Mouse (Mus musculus) embryonic facial prominence, embryonic 10.5 days (tissue): ENCODE results near the gene 2010111I01Rik. TPM values are rescaled to one million over a fixed set of nuclear protein-coding genes. Genes with fewer than 3 reads are reported as not detected.
"Not testable (repeated sequence)": the region's sequence is repeated elsewhere in the genome, so short reads cannot be mapped to it uniquely, and the experiment has no call there.

ENCODE experiments used
- DNase-seq: peaks from one replicate; pipeline ENCODE4 v3.0.0-alpha.2; 2017; ENCODE audit warnings: low spot score
- H3K27ac ChIP-seq: fragments of 300-500 bp; sonication (generic); replicated peaks from 2 replicates; pipeline ENCODE4 v1.5.1; 2016; ENCODE audit warnings: mild to moderate bottlenecking
- H3K27me3 ChIP-seq: fragments of 300-500 bp; sonication (generic); replicated peaks from 2 replicates; pipeline ENCODE4 v1.6.1; 2016; ENCODE audit warnings: low read depth, mild to moderate bottlenecking; ENCODE audit not compliant: poor library complexity, severe bottlenecking
- H3K36me3 ChIP-seq: fragments of 300-500 bp; sonication (generic); replicated peaks from 2 replicates; pipeline ENCODE4 v1.6.1; 2016; ENCODE audit warnings: mild to moderate bottlenecking, moderate library complexity
- H3K4me1 ChIP-seq: fragments of 300-500 bp; sonication (generic); 2 replicates; pipeline ENCODE4 v1.6.1; 2016
- H3K4me3 ChIP-seq: fragments of 300-500 bp; sonication (generic); 2 replicates; pipeline ENCODE4 v1.5.1; 2016; ENCODE audit warnings: mild to moderate bottlenecking, moderate library complexity
- H3K9me3 ChIP-seq: fragments of 300-500 bp; sonication (generic); 2 replicates; pipeline ENCODE4 v1.6.1; 2016; ENCODE audit warnings: mild to moderate bottlenecking
- WGBS: fragments of 180-500 bp; shearing (Covaris S2); methylation state at CpG from one replicate; pipeline ENCODE4 v1.1.7; 2016; 5-methylcytosine and 5-hydroxymethylcytosine counted together
- polyA plus RNA-seq: library from polyadenylated mRNA; unstranded; fragments of >200 nt; fragmentation: Nextera tagmentation; extraction: Ambion mirVana; gene quantifications from 2 replicates; pipeline ENCODE4 v1.2.1, GENCODE M21; 2016

Gene 2010111I01Rik
- polyA plus RNA-seq = 67.1 and 88.8 TPM in 2 replicates

- Histone ChIP-seq H3K4me1 (peaks cover 17% of the 10 kb centered on the region), H3K27me3 (no peaks in the 10 kb centered on the region), H3K36me3 (peaks cover 7% of the 10 kb centered on the region; the same call in 1 of the 2 replicates), H3K27ac (peak within 1 kb of the TSS; percentile 81), H3K9me3 (no peaks in the 10 kb centered on the region), H3K4me3 (peak within 1 kb of the TSS; percentile 73)
- under 1% methylated on average over 41 of the region's 41 CpGs for WGBS
- DNase-seq = peak; percentile 98
Observed at GRCm38 (mm10) chr13:62964640-62965311, at the start of gene 2010111I01Rik. Gene 2010111I01Rik, plus strand, starts transcription at chr13:62964893.

- 80% methylated on average over 4 of the region's 4 CpGs for WGBS
- Histone ChIP-seq H3K27ac (no peak overlapping the region), H3K27me3 (no peaks in the 10 kb centered on the region), H3K9me3 (no peaks in the 10 kb centered on the region), H3K4me3 (no peak overlapping the region), H3K4me1 (no peaks in the 10 kb centered on the region), H3K36me3 (no peaks in the 10 kb centered on the region)
- no peak for DNase-seq
Observed at GRCm38 (mm10) chr13:62916675-62917074, 48.0 kb upstream of the 2010111I01Rik start.

- Histone ChIP-seq H3K4me1 (no peaks in the 10 kb centered on the region), H3K9me3 (no peaks in the 10 kb centered on the region), H3K27ac (no peak overlapping the region), H3K27me3 (no peaks in the 10 kb centered on the region), H3K36me3 (no peaks in the 10 kb centered on the region), H3K4me3 (no peak overlapping the region)
- DNase-seq = no peak
- 56% methylated on average over 1 of the region's 1 CpGs for WGBS
Observed at GRCm38 (mm10) chr13:62917416-62918110, 47.1 kb upstream of the 2010111I01Rik start.

DNA sequence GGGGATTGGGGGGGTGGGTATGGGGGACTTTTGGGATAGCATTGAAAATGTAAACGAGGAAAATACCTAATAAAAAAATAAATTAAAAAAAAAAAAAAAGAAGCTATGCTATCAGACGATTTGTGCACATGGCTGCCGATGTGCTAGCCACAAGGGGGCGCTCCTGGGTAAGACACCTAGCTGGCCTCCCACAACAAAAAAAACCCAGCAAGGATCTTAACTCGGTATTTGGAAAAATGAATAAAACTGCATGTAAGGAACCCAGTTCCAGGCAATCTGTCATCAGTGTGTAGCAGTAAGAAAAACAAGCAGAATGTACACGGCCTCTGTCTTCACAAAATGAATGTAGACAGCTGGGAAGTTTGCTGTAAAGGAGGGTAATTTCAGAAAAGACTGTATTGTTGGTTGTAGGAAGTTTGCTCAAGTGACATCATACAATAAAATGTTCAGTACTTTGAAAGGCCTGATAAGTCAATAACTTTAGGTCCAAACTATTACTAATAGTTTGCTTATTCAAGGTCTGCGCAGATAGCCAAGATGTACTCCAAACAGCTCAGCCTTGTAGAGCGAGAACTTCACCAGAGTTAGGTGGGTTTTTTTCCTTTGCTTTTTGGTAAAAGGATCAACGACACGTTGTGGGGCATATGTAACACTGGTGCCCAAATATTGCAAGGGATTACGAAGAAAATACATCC, 44.9 kb upstream of the 2010111I01Rik start:
- no peaks in the 10 kb centered on the region for H3K27me3 ChIP-seq
- no peak overlapping the region for H3K27ac ChIP-seq
- 40% methylated on average over 11 of the region's 11 CpGs for WGBS
- DNase-seq = peak; percentile 83
- H3K4me3 ChIP-seq = no peak overlapping the region
- no peaks in the 10 kb centered on the region for H3K36me3 ChIP-seq
- no peaks in the 10 kb centered on the region for H3K9me3 ChIP-seq
- peaks cover 2% of the 10 kb centered on the region; the same call in 1 of the 2 replicates for H3K4me1 ChIP-seq

GRCm38 (mm10) chr13:62922645-62923044, 42.0 kb upstream of the 2010111I01Rik start:
- peaks cover 2% of the 10 kb centered on the region; the same call in 1 of the 2 replicates for H3K4me1 ChIP-seq
- H3K27ac ChIP-seq = 0 out of 2 replicates have a peak overlapping the region, but pooled peaks have one; percentile 7
- no peaks in the 10 kb centered on the region for H3K36me3 ChIP-seq
- no peak for DNase-seq
- no peaks in the 10 kb centered on the region for H3K9me3 ChIP-seq
- H3K4me3 ChIP-seq = no peak overlapping the region
- WGBS = 78% methylated on average over 3 of the region's 3 CpGs
- no peaks in the 10 kb centered on the region for H3K27me3 ChIP-seq

DNA sequence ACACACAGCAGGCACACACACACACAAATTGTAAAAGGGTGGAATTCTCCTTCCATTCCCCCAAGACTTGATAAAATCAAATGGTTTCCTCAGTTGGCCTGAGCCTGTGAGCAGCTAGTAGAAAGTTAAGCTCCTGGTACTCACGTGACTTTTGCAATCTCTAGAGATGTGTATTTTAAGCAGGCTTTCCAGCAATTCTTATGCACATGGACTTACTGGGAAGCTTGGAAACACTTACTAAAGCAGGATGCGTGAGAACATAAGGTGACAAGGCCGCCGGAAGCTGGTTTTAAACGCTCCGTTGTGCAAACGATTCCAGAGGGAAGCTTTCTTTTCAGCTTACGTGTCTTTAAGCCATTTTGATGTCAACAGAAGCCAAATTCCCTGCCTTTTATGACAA, 41.5 kb upstream of the 2010111I01Rik start:
- Histone ChIP-seq H3K36me3 (no peaks in the 10 kb centered on the region), H3K27ac (0 out of 2 replicates have a peak overlapping the region, but pooled peaks have one; percentile 7), H3K27me3 (no peaks in the 10 kb centered on the region), H3K4me1 (peaks cover 2% of the 10 kb centered on the region; the same call in 1 of the 2 replicates), H3K4me3 (no peak overlapping the region), H3K9me3 (no peaks in the 10 kb centered on the region)
- 82% methylated on average over 8 of the region's 8 CpGs for WGBS
- no peak for DNase-seq

DNA sequence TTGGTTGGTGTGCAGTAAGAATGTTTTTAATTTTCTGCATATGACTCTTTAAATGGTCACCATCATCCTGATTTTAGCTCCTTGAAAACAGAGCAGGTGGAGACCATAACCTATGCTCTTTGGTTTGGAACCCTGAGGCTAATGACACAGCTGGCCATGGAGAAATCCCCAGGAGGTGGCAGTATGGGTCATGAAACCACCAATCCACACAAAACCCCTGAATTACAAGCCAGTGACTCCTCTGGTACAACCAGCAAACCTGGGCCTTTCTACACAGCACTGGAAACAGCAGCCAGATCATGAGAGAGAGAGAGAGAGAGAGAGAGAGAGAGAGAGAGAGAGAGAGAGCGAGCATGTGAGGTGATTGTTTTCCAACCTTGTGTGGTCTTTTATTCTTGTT, 38.2 kb upstream of the 2010111I01Rik start:
- no peaks in the 10 kb centered on the region for H3K36me3 ChIP-seq
- no peaks in the 10 kb centered on the region for H3K9me3 ChIP-seq
- peaks cover 2% of the 10 kb centered on the region; the same call in 1 of the 2 replicates for H3K4me1 ChIP-seq
- 75% methylated on average over 1 of the region's 1 CpGs for WGBS
- peak; percentile 63 for DNase-seq
- no peak overlapping the region for H3K4me3 ChIP-seq
- H3K27ac ChIP-seq = no peak overlapping the region
- no peaks in the 10 kb centered on the region for H3K27me3 ChIP-seq

DNA sequence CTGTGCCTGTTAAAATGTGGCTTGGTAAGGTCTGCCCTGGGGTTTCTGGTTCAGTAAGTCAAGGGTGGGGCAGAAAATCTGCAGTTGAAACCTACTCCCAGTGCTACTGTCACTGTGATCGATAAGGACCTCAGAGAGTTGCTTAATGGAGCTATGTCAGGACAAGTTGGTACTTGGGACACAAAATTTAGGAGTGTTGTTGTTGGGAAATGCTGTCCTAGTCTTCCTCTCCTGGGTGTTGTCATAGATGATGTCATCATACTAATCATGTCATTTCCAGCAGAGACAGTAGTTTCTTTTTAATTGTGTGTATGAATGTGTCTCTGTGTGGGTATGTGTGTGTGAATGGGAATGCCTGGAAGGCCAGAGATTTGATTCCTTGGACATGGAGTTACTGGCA, 37.2 kb upstream of the 2010111I01Rik start:
- H3K9me3 ChIP-seq = no peaks in the 10 kb centered on the region
- no peaks in the 10 kb centered on the region for H3K27me3 ChIP-seq
- no peak overlapping the region for H3K27ac ChIP-seq
- peaks cover 2% of the 10 kb centered on the region; the same call in 1 of the 2 replicates for H3K4me1 ChIP-seq
- no peaks in the 10 kb centered on the region for H3K36me3 ChIP-seq
- H3K4me3 ChIP-seq = no peak overlapping the region
- no peak for DNase-seq
- 97% methylated on average over 1 of the region's 1 CpGs for WGBS

DNA sequence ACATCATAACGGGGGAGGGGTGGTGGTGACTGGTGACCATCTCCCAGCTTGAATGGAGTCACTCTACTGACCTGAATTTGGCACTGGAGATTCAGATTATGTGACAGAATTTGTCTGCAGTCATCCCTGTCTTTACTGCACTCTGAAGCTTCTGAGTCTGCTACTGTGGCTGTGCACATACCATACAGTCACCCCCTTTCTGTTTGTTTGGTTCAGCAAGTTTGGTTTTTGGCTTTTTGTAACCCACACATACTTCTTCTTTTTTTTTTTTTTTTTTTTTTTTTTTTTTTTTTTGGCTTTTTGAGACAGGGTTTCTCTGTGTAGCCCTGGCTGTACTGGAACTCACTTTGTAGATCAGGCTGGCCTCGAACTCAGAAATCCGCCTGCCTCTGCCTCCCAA, 35.5 kb upstream of the 2010111I01Rik start:
- H3K27me3 ChIP-seq, H3K36me3 ChIP-seq: not testable (repeated sequence)
- 88% methylated on average over 3 of the region's 3 CpGs for WGBS

DNA sequence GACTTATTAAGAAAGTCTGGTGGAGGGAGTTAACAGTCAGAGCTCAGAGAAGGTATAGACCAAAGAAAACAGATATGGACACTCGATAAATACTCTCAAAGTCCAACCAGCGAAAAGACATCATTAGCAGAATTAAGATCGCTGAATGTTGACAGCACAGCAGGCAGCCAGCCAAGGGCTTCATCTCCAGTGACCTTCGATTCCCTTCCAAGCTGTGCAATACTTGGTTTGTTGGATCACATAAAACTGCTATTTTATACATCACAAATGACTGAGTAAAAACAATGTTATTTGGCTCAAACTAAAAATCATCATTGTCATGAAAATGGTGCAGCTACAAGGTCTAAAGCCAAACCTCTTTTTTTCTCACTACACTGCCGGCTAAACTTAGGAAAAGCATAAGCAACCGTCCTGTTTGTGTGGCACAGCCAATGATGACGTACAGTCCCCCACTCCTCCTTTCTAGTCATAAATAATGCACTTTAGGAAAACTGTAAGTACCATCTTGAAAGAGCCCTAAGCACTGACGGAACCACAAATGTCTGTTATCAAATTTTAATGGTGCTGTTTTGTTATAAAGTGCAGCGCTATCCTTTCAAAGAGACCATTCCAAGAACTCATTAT, 34.8 kb upstream of the 2010111I01Rik start:
- no peak for DNase-seq
- Histone ChIP-seq H3K27me3 (no peaks in the 10 kb centered on the region), H3K4me3 (no peak overlapping the region), H3K36me3 (no peaks in the 10 kb centered on the region), H3K9me3 (no peaks in the 10 kb centered on the region), H3K4me1 (no peaks in the 10 kb centered on the region), H3K27ac (no peak overlapping the region)
- 91% methylated on average over 9 of the region's 9 CpGs for WGBS

More for the DNA sequence above, 35.5 kb upstream of the 2010111I01Rik start:
- H3K9me3 ChIP-seq, DNase-seq, H3K4me1 ChIP-seq, H3K27ac ChIP-seq, H3K4me3 ChIP-seq: not testable (repeated sequence)

- H3K27me3 ChIP-seq = no peaks in the 10 kb centered on the region
- no peaks in the 10 kb centered on the region for H3K9me3 ChIP-seq
- H3K36me3 ChIP-seq = no peaks in the 10 kb centered on the region
- H3K4me3 ChIP-seq = no peak overlapping the region
- H3K27ac ChIP-seq = no peak overlapping the region
- WGBS = 55% methylated on average over 4 of the region's 4 CpGs
- H3K4me1 ChIP-seq = no peaks in the 10 kb centered on the region
- no peak for DNase-seq
Observed at GRCm38 (mm10) chr13:62932452-62932851, 32.2 kb upstream of the 2010111I01Rik start.

GRCm38 (mm10) chr13:62939371-62939770, 25.3 kb upstream of the 2010111I01Rik start:
- no peaks in the 10 kb centered on the region for H3K36me3 ChIP-seq
- no peaks in the 10 kb centered on the region for H3K27me3 ChIP-seq
- H3K27ac ChIP-seq = no peak overlapping the region
- 0 out of 2 replicates have a peak, but pooled peaks cover under 1% of the 10 kb centered on the region for H3K4me1 ChIP-seq
- no peak overlapping the region for H3K4me3 ChIP-seq
- H3K9me3 ChIP-seq = no peaks in the 10 kb centered on the region
- no peak for DNase-seq
- WGBS = 84% methylated on average over 3 of the region's 3 CpGs
